Mouse (Mus musculus) urinary bladder, postnatal 4 days (tissue): ENCODE data around the gene 1700022I11Rik.

Source experiments
- DNase-seq, 2 experiments: peaks; one replicate each; pipeline ENCODE4 v3.0.0; 2021 to 2022; ENCODE audit warnings: low spot score in 2 of 2

1700022I11Rik gene

GRCm38 (mm10) chr4:43032501-43032900, 63.1 kb downstream of the 1700022I11Rik start:
- no peak for DNase-seq
